Mouse (Mus musculus) heart, adult 2 months (tissue): ENCODE measurements around the gene Bcl11a.

Experiments
- CTCF ChIP-seq: fragments of 200-600 bp; IDR thresholded peaks from 2 replicates; pipeline ENCODE4 v1.8.1; 2022; ENCODE audit warnings: antibody characterized with exemption, mild to moderate bottlenecking, moderate library complexity
- POLR2A ChIP-seq: fragments of 200-500 bp; IDR thresholded peaks from 2 replicates; pipeline ENCODE4 v1.6.1; 2011; ENCODE audit warnings: mild to moderate bottlenecking, low read depth, low read length, control low read depth; ENCODE audit not compliant: insufficient read depth

DNA sequence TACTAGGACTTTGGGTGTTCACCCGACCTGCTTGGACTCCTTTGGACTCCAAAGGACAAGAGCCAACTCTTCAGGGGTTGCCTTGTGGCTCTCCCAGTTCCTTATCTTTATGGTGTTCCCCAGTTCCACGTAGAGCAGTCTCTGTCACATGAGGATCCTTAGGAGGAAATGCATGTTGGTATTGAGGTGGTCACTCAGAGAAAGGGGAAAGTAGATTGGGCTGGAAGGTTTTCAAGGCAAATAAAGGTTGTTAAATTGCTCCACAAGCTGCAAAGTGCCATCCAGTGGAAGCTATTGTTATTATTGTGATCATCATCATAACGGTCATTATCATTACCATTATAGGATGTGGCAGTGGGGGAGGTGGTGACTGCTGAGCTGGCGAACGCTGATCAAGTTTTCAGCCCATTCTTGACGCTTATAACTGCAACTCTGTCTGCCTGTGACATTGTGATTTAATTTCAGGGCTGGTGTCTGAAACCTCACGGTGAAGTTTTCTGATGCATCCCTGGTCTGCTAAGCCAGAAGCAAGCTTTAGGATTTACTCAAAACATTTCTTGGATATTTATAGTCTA is 52.4 kb downstream of the Bcl11a start:
- TF ChIP-seq CTCF (no peak), POLR2A (no peak)
